Mouse (Mus musculus) gastrocnemius, adult 8-10 months (tissue): Measurements from ENCODE around the gene St7l. TPM values are rescaled to one million over a fixed set of nuclear protein-coding genes. Genes with fewer than 3 reads are reported as not detected.
"Not testable (repeated sequence)": the region's sequence is repeated elsewhere in the genome, so short reads cannot be mapped to it uniquely, and the experiment has no call there.

Source experiments
- DNase-seq, 2 experiments: peaks; one replicate each; pipeline ENCODE4 v3.0.0; 2022; ENCODE audit warnings: low spot score in 2 of 2
- total RNA-seq, 4 experiments: library from RNA; stranded (reverse); gene quantifications; 2 replicates each; pipeline ENCODE4 v1.2.4; 2022

The St7l gene
- total RNA-seq, result 10 to 100 TPM; 18.3 to 27.3 (median 21.0) TPM

DNA sequence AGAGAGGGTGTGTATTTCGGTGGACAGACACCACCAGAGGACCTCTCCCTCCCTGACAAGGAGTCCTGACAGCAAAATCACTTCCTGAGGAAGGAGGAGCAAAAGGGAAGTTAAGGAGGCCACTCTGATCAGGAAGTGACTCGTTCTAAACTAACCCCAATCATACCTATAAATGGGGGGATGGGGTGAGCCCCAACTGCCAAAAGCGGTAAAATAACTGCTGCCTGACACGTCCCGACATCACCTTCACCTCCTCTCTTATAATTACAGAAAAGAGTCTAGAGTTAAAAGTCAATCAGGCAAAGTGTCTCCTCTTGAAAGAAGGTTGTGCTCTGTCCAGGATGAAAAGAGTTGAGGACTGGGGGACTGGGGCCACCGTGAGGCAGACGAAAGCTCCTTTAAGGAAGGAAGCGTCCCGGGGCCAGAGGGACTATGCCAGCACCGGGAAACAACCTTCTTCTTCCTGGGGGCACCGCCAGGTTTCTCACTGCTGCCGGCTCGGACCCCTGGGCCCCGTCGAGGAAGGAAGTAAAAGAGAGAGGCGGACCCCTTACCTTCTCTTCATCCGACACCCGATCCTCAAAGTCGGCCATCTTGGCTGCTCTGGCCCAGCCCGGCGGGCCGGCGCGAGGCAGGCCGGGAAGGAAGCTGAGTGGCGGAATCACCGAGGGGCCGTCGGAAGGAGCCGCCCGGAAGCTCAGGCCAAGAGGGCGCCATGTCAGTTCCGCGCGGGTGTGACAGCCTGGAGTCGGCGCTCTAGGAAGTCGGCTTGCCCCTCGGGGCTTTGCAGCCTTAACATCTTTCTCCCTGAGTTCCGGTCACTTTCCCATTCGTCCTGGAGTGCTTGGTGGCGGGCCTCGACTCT is at the start of gene St7l, which contains the start of gene Capza1:
Gene St7l (plus strand): TSS at position 220 of the 865 bp plus-strand sequence.
Gene Capza1 (minus strand): TSS at position 720 of the 865 bp plus-strand sequence.
- peak; percentile 73 to 85 for DNase-seq

DNA sequence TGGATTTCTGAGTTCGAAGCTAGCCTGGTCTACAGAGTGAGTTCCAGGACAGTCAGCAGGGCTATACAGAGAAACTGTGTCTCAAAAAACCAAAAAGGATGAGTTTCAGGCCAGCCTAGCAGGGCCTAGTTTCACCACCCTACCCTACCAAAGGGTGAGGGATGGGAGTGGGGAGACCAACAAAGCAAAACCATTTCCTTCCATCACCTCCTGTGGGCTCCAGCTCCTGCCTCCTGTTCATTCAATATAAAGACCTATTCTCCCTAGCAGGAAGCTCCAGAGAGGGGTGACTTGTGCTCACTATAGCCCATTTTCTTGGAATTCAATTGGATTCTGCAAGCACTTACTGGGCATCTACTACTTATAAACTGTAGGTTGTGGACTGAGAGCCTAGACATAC is 49.1 kb upstream of the St7l start:
- DNase-seq, result no peak

DNA sequence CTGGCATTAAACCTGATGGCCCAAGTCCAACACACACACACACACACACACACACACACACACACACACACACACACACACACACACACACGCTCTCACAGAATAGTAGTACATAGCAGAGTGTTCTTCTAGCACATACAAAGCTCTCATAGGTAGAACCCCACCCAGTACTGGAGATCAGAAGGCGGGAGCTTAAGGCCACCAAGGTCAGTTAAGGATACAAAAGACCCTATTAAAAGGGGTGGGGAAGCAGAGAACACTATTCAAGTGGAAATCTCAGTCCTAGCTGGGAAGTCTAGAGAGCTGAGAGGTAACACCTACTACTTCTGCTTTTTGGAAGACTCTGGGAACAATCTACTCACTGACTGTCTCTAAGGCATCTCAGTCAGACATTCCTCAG is 48.5 kb upstream of the St7l start:
- DNase-seq, result no peak

DNA sequence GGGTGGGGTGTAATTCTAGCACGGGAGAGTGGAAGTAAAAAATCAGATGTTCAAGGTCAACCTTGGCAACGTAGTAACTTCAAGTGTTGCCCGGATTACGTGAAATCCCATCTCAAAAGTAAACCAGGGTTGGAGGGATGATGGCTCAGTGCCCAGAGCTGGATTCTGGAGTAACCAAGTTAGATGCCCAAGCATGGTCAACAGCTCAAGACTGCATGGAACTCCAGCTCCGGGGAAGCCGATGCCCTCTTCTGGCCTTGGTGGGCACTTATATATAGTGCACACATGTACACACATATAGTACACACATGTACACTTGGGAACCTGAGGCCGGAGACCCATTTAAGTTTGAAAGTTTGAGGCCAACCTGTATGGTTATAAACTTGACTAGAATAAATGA is 47.7 kb upstream of the St7l start:
- no peak for DNase-seq

GRCm38 (mm10) chr3:104817481-104817990 is 46.3 kb upstream of the St7l start:
- DNase-seq, result peak in 1 of 2 experiments; percentile 36

GRCm38 (mm10) chr3:104817991-104818748 is 45.6 kb upstream of the St7l start, which contains the start of gene Mov10:
Mov10 (minus strand) TSS chr3:104818563.
- DNase-seq, result peak; percentile 25 to 39

DNA sequence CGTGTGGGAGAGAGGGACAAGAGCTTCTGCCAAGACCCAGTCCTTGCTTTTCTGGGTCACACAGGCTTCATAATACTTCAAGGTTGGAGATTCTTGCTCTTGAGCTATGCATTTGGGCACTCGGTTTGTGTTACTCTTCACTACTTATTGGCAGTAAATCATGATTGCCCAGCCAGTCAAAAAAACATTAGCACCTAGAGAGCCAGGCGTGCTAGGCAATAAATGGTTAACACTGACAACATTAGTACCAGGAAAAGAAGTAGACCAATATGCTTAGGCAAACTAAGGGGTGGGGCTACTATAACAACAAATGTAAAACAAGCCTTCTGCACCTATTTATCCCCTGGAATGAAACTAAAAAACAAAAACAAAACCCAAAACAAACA is 45.1 kb upstream of the St7l start:
- no peak for DNase-seq

DNA sequence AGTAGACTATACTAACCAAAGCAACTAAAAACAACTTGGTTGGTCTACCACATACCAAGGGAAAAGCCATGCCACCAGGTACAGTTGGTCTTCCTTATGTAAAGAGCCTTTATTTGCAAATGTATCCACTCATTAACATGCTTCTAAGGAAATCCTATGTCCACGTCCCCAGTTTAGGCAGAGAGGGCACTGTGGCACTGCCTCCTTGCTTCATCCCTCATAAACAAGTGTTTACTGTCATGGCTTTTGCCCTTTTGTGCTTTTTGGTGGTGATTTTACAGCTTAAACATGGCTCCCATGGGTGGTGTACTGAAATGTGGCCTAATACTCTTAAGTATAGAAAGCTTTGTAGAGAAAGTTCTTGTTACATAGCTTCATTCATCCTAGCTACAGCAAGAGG is 43.4 kb upstream of the St7l start:
- no peak for DNase-seq

GRCm38 (mm10) chr3:104822413-104822812 is 41.4 kb upstream of the St7l start:
- no peak for DNase-seq

DNA sequence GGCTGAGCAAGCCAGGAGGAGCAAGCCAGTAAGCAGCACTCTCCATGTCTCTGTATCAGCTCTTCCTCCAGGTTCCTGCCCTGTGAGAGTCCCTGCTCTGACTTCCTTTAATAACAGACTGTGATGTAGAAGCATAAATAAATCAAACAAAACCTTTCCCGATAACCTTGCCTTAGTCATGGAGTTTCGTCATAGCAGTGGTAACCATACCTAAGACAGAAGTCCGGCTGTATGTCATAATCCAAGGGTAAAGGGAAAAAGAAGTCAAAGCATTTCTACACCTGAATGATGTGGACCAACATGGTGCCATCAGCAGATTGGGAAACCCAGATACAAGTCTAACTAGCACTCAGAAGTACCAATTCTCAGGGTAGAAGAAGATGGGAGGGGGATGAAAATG is 28.0 kb upstream of the St7l start:
- DNase-seq, result no peak

DNA sequence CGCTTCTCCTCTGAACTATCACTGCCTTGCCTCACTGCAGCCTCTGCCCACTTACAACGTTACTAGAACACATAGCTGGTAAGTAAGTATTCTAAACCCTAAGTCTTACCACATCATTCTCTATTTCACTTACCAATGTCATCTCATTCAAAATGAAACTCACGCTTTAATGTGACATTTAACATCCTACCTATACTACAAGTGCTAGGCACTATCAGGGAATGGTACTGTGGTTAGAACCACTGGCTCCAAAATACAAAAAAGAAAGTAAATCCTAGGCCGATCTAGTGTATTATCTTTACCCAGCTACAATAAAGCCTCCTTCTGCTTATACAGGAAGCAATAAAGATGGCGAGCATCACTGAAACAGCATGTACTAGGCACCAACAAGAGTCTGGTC is 22.8 kb upstream of the St7l start:
- no peak for DNase-seq

DNA sequence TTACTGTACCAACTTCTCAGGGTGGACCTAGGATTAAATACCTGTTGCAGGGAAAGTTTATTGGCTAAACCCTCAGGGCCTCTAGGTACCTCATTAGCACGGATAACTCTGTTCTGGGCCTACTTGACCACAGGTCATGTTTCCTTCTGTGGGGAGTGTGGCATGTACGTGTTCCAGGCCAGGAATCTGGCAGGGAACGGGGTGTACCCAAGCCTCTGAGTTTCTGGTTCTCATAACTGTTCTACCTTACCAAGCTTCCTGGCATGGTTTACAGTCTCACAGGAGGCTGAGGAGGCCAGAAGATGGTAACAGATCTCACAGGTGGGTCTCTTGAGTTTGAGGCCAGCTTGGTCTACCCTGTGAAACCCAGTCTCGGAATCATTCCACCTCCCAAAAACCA is 17.2 kb upstream of the St7l start:
- peak; percentile 32 to 54 for DNase-seq

DNA sequence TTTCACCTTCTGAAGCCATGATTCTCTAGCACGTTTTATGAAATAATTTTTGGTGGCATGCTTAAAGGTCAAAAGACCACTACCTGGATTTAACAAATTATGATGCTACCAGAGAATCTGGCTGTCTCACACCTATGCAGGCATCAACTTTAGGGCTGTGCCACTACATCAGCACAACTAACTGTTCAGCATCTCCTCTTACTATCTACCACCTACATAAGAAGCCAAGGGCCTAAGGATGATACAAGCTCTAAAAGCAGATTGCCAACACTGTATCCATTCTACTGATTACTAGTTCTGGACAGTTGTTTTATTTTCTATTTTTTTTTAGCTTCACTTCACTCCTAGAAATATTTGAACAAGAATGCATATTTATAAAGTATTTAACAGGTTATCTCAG is 9.3 kb upstream of the St7l start:
- no peak for DNase-seq

DNA sequence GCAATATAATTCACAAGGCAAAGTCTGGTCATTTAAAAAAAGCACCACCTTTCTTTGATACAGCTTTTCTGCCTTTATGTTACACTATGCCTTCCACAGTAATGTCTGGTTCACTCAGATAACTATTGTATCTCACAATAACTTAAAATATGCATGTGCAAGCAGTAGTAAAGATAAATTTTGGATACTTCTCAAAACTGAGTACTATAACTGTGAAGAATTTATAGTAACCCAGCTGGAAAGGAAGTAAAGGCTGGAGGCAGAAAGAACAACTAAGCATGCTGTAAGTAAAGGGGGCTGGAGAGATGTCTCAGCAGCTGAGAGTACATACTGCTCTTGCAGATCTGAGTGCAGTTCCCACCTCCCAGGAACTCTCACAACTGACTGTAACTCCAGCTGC is 8.9 kb upstream of the St7l start:
- DNase-seq, result no peak

DNA sequence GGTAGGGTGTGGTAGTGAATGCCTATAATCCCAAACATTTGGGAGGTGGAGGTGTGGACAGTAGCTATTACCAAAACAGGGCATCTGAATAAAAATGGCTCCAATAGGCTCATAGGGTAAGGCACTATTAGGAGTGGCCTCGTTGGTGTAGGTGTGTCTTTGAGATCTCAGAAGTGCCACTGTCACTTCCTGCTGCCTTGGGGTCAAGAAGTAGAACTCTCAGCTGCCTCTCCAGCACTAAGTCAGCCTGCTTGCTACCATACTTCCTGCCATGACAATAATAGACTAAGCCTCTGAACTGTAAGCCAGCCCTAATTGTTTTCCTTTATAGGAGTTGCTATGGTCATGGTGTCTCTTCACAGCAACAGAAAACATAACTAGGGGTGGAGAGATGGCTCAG is 7.7 kb upstream of the St7l start:
- no peak for DNase-seq

- no peak for DNase-seq
These were observed 5.2 kb upstream of the St7l start for GRCm38 (mm10) chr3:104858560-104858959.

GRCm38 (mm10) chr3:104864651-104865340 is 991 bp downstream of the St7l start:
- peak; percentile 72 to 83 for DNase-seq

- DNase-seq, result no peak
These were observed 1.6 kb downstream of the St7l start for GRCm38 (mm10) chr3:104865341-104865788.

DNA sequence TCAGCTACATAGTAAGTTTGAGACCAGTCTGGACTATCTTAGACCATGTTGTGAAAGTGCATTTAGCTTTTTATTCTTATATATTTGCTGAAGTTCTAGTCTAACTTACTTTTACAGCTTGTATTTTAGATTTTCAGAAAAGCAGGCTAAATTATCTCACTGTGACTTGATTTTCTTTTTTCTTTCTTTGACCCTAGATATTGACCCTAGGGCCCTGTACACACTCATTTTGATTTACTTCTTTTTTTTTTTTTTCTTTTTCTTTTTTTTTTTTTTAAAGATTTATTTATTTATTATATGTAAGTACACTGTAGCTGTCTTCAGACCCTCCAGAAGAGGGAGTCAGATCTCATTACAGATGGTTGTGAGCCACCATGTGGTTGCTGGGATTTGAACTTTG is 2.9 kb downstream of the St7l start:
- not testable (repeated sequence) for DNase-seq

DNA sequence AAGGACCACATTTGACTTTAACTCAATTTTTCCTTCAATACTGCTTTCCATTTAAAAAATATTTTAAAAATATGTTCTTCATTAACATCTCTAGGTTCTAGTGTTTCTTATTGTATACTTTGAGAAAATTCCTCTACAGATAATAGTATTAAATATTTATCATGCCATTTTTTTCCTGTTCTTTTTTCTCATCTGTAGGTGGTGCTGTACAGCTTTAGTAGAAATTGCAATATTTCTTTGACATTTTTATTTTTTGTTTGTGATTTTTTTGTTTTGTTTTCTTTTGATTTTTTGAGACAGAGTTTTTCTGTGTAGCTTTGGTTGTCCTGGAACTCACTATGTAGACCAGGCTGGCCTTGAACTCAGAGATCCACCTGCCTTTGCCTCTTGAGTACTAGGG is 5.8 kb downstream of the St7l start:
- no peak for DNase-seq

GRCm38 (mm10) chr3:104888585-104888984 is 24.8 kb downstream of the St7l start:
- no peak for DNase-seq

DNA sequence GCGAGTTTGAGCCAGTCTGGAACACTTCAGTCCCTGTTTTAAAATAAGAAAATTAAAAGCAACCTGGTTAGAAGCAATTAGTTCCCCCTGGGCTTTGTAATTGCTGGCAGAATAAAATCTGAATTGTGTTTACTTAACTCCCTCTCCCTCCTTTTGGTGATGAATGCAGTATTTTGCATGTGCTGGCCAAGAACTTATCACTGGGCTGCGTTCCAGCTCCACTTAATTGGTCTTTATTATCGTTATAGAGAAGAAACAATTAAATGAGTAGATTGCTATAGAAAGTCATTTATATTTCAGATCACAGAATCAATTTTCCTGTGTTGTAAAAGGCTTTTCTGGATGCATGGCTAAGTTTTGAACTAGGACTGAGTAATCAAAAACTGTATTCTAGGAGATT is 32.3 kb downstream of the St7l start:
- no peak for DNase-seq
